Mouse (Mus musculus) spleen, postnatal 10 days (tissue): Measurements from ENCODE around the gene Gm49387.

ENCODE experiments used
- DNase-seq, 2 experiments: peaks; one replicate each; pipeline ENCODE4 v3.0.0; 2021 to 2022; ENCODE audit warnings: low spot score in 2 of 2

Gene Gm49387

DNA sequence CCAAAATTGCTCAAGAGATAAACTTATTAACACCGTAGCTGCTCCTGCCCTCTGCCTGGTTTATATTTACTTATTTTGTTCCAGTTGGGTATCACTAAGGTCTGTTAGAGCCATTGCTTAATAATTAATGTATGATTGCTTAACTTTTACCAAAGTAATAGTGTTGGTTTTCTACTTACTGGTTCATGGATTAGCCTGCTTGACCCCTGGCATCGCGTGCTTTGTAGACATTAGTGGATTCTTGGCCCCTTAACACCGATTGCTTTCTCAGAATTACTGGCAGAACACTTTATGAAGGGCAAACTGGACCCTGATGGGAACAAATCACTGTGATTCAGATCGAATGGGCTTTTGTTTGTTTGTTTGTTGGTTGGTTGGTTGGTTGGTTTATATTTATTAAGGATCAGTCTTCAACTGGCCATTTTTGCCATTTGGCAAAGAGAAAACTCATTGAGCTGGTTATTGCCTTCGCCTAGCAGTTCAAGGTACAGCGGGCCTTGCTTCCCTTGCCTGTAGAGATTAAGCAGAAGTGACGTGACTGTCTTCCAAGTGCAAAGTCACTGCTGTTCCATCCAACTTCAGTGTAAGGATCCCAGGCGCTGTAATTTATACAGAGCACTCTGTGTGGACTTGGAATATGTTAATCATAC lies 953 bp upstream of the Gm49387 start:
- no peak for DNase-seq

DNA sequence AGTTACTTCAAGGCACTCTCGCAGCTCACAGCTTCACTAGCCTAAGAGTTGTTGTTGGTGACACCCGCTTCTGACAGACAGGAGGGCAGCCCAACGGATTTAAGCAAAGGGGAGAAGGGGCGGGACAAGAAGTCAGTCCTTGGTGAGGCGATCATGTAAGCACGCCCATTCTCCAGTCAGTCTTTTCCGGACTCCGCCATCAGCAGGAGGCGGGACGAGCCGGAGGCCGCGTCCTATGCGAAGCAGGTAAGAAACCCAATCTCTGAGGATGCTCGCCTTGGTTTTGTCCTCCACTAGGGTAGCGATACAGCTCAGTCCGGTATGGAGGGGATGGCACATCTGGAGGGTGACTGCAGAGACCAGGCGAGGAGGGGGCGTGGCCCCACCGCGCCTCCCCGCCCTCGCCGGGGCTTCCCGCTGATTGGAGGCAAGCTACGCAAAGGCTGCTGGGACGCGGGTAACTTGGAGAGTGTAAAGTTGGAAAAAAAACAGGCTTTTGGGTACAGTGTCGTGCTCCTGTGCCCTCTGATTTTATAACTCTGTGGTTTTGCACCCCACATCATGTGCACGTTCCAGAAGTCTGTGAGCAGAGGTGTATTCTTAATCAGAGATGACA lies 320 bp upstream of the Gm49387 start, which contains the start of the genes Btd and Hacl1:
Gene Btd (plus strand): TSS at position 139 of the 616 bp plus-strand sequence.
Gene Hacl1 (minus strand): TSS at position 397 of the 616 bp plus-strand sequence.
- peak; percentile 91 to 93 for DNase-seq

DNA sequence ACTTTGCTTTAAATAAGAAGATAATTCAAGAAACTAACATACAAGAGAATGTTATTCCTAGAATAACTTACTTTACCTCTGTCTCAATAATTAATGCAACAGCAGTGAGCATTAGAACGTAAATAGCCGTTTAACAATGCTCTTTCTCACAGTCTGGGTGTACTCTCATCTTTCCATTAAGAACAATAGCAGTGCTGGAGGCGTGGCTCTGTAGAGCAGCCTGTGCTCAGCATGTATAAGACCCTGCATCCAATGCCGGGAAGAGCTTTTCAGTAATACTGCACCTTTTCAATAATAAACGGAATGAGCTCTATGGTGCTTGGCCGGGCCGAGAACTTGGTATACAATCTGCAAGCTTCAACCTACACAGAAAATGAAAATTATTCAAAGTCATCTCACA lies 10.0 kb downstream of the Gm49387 start:
- no peak for DNase-seq

DNA sequence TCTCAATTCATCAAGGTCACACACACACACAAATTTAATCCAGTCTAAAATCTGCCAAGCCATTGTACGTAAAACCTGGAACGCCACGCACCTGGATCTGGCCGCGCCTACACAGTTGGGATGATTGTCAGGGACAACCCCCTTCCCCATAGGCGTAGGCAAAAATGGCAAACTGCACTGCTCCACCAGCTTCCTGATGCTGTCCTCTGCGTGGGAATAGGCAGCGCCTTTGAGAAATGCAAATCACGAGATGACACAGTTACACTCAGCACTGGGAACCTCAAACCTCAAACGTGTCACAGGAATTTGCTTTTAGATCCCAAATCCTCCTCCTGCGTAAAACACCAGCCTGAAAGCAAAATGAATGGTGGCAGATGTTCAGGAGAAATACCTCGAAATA lies 17.9 kb downstream of the Gm49387 start:
- DNase-seq: no peak

DNA sequence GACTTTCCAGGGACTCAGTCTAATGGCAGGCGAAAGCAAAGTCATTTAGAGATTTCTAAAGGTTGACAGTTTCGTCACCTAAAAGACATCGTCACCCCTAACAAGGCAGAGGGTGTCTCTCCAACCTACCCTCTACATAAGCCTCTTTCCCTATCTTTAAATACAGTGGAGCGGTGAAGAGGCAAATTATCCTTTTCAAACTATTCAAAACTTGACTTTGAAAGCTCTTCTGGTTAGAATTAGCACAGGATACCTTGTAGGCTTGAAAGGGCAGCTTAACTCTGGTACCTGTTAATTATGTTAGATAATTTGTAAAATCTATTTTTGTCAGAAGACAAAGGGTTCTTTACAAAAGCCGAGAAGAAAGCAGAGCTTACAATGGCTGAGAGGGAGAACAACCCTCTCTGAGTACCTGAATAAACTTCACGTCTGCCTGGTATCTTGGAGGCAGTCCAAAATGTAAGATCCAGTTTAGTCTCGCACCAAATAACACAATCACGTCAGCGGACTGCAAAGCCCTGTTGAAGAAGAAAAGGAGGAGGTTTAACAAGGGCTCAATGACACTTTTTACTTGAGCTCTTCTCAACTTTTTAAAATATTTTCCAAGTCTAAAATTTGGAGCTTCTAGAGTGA lies 20.0 kb downstream of the Gm49387 start:
- DNase-seq: no peak

DNA sequence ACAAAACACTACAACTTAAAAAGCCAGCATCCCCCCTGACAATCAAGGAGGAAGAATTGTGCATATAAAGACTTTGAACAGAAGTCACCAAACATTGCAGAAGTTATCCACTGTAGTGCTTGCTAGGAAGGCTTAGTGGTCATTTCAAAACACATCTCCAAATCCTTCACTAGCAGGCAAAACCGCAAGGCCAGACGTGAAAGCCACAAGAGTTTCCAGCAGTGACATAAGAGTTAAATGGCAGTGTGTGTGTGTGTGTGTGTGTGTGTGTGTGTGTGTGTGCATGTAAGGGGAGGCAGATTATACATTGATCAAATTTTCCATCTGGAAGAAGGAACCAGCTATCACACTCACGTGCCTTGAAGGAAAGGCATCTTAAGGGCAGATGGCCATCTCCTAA lies 22.7 kb downstream of the Gm49387 start:
- no peak for DNase-seq

DNA sequence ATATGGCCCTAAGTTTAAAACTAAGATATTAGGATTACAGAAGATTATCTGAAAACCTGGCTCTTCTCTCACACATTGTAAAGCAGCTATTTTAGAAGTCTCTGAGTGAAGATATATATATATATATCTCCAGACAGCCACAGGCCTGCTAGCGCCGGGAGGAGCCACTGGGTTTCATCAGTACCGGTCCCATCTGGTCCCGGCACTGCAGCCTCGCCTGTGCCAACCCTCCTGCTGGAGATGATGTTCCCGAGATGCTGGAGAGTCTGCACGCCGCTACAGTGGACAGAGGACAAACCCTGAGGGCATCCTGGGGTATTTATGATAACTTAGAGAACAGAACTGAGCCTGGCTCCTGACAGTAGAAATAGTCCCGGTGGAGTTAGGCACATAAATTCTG lies 23.5 kb downstream of the Gm49387 start:
- no peak for DNase-seq

DNA sequence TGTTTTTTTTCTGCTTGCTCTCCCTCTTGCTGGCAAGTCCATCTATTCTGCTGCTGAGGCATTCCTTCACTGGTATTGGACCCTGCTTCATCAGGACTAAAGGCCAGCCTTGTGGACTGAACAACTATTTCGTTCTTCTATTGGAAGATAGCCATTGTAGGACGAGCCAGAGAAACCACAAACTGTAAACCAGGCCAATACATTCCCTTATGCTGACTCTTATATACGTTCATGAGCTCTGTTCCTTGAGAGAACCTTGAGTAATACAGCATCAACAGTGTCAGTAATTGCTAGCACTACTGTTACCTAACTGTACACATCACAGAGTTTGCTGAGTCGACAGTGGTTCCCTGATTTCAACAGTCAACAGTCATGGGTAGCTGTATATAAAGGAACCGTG lies 27.0 kb downstream of the Gm49387 start:
- DNase-seq: no peak

DNA sequence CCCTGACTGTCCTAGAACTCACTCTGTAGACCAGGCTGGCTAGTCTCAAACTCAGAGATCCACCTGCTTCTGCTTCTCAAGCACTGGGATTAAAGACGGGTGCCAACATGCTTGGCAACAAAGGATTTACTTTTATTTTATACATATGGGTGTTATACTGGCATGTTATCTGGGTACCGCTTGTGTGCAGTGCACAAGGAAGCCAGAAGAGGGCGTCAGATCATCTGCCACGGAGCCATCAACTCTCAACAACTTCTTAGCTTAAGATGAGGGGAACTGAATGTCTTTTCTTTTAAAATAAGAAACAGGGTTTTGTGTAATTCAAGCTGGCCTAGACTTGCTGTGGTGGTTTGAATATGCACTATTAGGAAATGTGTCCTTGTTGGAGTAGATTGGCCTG lies 28.7 kb downstream of the Gm49387 start:
- no peak for DNase-seq

DNA sequence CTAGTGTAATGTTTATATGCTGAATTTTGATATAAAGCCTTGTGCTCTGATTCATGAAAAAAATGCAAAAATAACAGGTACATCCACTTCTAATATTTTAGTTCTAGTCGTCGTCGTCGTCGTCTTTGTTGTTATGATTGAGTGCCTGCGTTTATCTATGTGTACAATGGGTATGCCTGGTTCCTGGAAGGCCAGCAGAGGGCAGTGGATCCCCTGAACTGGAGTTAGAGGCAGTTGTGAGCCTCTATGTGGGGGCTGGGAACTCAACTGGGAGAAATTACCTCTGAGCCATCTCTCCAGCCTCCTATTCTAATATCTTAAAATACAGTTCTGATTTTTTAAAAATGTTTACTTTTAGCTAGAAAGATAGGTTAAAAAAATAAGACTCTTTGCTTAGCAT lies 35.2 kb downstream of the Gm49387 start:
- DNase-seq: peak in 1 of 2 experiments; percentile 31

DNA sequence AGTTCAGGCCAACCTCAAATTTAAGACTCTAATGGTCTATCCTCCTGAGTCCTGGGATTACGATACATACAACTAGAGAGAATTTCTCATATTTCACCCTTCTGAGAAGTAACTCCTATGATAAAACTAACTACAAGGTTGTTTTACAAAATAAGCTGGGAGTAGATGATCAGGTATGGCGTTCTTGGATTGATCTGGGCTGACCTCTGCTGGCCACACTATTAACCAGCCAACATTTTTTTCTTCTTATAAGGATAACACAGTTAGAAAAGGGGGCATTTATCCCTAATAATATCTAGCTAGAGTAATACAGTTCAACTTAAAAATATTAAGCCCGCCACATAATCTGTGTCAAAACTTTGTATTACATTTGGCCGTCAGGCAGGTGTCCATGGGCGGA lies 35.8 kb downstream of the Gm49387 start:
- DNase-seq: peak in 1 of 2 experiments; percentile 46

DNA sequence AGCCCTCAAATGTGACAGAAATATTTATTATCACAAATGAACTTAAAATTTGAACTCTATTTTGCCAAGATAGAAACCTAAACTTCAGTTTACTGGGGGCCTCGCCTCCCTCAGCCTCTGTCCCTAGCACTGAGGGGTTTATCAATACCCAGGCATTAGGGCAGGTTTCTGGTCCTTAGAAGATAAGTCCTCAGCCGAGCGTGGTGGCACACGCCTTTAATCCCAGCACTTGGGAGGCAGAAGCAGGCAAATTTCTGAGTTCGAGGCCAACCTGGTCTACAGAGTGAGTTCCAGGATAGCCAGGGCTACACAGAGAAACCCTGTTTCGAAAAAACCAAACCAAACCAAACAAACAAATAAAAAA lies 38.1 kb downstream of the Gm49387 start:
- DNase-seq: peak in 1 of 2 experiments; percentile 23

DNA sequence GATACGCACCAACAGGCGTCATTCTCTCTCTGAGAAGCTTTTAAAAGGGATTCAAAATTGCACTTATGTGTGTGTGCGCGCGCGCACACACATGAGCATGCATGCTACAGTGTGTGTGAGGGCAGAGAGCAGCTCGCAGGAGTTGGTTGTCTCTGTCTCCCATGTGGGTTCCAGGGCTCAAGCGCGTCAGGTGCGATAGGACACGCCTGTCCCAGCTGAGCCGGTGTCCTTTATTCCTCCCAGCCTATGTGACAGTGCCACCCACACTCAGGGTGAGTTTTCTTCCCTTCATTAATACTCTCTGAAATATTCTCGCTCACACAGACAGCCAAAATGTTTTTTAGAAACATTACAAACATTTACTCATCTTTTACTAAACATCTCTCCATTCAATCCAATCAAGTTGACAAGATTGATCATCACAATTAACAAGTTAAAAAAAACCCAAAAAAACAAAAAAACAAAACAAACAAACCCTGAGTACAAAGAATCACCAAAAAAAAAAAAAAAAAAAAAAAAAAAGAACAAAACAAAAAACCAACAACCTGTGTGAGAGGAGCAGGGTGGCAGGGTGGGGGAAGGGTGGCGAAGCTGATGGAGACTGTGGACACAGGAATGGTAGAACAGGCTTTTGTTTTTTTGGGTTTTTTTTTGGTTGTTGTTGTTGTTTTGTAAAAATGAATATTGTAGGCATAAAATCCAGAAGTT lies 38.6 kb downstream of the Gm49387 start:
- DNase-seq: peak in 1 of 2 experiments; percentile 23

DNA sequence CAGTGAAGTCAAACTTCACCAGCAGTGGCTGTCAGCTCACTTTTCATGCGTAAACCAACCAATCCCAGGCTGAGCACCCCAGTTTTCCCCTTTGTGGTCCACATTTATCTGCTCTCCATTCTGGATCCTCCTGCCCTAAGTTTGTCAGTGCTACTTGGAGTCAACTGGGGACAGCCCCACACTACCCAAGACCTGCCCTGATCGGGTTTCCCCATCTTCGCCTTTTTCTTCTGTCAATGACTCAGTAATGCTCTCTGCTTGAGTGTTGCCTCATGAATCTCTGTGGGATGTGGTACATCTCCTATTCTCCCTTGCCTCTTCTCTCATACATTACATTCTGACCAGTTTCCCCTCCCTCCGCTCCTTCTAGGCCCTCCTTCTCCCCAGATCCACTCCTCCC lies 43.2 kb downstream of the Gm49387 start:
- no peak for DNase-seq

DNA sequence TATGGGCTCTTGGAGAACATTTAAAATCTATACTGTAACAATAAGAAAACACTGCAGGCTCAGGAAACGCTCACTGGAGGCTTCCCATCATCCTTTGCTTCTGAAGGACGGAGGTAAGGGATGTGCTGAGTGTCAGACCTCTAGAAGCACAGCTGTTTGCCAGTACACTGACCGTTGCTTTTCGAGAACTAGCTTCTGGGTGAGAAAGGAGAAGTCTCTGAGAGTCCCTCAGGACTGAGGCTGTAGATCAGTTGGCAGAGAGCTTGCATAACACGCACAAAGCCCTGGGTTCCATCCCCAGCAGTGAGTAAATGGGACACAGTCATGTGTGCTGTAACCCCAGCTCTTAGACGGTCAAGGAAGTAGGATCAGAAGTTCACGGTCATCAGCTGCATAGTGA lies 44.3 kb downstream of the Gm49387 start:
- peak in 1 of 2 experiments; percentile 28 for DNase-seq

DNA sequence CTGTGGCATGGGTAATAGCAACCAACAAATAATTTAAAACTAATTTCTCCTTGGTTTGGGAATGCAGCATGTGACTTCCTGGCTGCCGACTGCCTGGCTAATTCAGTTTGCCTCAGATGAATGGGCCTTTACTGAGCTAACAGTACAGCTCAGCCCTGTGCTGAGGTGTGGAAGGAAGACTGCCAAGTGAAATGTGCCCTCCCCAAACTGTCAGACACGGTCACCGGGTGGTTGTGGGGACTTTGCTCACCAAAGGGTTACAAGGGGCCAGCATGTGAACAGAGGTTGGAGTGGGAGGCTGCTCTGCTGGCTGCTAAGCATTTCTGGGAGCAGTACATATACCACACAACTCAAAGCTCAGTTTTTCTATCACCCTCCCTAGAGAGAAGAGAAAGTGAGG lies 46.0 kb downstream of the Gm49387 start:
- no peak for DNase-seq

DNA sequence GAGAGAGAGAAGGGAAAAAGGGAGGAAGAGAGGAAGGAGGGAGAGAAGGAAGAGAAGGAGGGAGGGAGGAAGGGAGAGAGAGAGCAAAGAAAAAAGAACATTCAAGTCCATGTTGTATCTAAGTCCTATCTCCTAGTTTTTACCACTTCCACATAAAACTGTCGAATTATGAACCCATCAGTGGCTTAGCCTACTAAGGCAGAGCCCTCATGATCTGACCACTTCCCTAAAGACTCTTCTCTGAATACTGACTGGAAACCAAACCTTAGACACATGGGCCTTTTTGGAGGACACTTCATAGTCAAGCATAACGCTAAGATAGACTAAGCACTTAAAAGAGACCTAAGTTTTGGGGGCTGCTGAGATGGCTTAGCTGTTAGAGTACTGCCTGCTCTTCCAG lies 47.6 kb downstream of the Gm49387 start:
- DNase-seq: no peak

DNA sequence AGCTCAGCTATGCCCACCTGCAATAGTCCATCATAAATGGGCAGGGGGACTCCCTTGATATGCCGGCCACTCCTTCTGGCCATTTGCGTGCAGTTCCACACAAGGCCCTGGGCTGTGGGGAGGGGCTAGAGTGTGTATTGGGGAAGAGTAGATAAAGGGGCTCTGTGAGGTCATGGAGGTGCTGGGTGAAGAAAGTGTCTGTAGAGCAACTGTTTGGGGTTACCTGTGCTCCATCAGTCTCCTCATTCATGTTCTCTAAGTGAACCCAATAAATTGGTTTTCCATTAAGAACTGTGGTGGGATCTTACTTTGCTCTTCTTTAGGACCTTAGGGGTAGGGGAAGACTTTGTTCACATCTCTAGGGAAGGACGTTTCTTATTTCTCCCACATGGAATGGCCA lies 49.4 kb downstream of the Gm49387 start, which contains the start of gene Colq:
Gene Colq (minus strand): TSS at position 101 of the 400 bp plus-strand sequence.
- no peak for DNase-seq

DNA sequence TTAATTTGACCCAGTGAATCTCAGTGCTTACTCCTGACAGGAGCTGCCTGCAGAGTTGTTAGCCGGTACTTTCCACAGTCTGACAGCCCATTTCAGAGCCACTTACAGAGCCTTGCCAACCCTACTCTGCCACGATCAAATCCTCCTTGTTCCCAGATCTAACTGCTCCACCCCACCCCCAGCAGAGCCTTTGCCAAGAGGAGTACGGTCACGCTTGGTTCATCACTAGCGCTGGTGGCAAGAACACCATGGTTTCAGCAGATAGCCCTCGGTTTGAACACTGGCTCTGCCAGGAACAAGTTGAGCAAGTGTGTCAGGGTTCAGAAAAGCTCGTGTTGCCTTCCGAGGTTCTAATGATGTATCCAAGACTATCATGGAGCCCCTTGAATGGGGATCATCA lies 54.2 kb downstream of the Gm49387 start:
- no peak for DNase-seq

DNA sequence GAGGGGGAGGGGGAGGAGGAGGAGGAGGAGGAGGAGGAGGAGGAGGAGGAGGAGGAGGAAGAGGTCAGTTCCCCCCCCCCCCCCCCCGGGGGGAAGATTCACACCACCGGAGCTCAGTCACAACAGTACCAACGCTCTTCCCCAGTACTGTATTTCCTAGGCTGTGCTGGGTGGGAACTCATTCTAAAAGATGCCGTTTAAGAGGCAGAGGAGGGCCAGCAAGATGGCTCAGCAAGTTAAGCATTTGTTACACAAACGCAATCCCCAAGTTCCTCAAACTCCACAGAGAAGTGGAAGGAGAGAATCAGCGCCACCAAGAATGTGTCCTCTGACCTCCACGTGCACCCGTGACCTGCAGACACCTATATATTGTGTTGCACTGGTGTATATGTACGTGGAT lies 57.6 kb downstream of the Gm49387 start:
- DNase-seq: no peak

DNA sequence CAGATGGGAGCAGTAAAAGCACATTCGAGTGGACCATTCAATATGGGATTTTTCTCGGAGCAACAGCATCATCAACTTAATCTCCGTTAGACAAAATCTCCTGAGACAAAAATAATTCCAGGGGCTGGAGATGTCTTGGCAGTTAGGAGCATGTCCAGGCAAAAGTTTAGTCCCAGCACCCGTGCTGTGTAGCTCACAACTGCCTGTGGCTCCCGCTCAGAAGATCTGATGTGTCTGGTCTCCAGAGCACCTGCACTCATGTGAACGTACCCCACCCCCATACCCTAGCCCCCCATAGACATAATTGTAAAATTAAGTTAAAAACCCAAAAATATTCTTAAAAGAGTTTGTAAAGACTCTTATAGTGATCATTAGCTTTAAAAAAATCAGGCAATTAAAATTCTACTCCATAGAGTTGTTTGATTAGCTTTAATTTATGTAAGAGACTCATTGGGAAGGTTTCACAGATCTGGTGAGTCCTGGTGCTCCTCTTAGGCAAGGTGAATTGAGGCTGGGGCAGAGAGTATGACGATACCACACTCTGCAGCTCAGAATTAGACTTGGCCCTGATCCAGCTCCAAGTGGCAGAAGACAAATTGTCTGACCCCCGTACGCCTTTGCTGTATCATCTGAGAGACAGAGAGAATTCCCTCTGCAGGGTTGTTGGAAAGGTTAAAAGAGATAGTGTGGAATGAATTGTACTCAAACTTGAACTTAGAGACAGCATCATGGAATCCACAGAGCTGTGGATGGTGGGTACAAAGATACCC lies 62.5 kb downstream of the Gm49387 start:
- DNase-seq: no peak
